In genomic region chr11:74925577-74926387, GRCm38 (mm10) we compare ENCODE assay signal across 8 mouse cellular contexts. TPM values are rescaled to one million over a fixed set of nuclear protein-coding genes. Genes with fewer than 3 reads are reported as not detected.
DNase-seq lines count a peak whose midpoint lies in the region; ATAC-seq and TF ChIP-seq lines count a peak whose summit lies in the region.

TSS of gene Smg6 (plus strand) at chr11:74925823.
TSS of gene Srr (minus strand) at chr11:74925948.

- H3K4me2 ChIP-seq in kidney, embryonic 14.5 days (replicated peaks; ENCODE audit: low read depth, low read length), result peak within 1 kb of the TSS; percentile 63
- peak within 1 kb of the TSS; percentile 55 for H3K4me2 ChIP-seq in limb, embryonic 15.5 days

- H3K9ac ChIP-seq in kidney, embryonic 14.5 days (ENCODE audit: low read depth, low read length), result peak within 1 kb of the TSS; percentile 85
- H3K9ac ChIP-seq in limb, embryonic 15.5 days, result peak within 1 kb of the TSS; percentile 91

- peak within 1 kb of the TSS; percentile 90 for H3K27ac ChIP-seq in bone marrow macrophage, adult 2 months (ENCODE audit: insufficient read depth, low read depth, low read length)
- H3K27ac ChIP-seq in embryonic fibroblast, embryonic 13.5 days (ENCODE audit: insufficient read depth, low read length), result peak within 1 kb of the TSS; percentile 94
- peak within 1 kb of the TSS; percentile 98 for H3K27ac ChIP-seq in kidney, embryonic 14.5 days (ENCODE audit: low read depth, low read length)
- H3K27ac ChIP-seq in limb, embryonic 15.5 days, result peak within 1 kb of the TSS; percentile 99

- peaks cover 8% of the 10 kb centered on the region; the same call in 1 of the 2 replicates for H3K36me3 ChIP-seq in kidney, embryonic 14.5 days (ENCODE audit: control insufficient read depth, insufficient read depth, low read length)
- H3K36me3 ChIP-seq in limb, embryonic 15.5 days, result peaks cover 13% of the 10 kb centered on the region

- TF ChIP-seq CTCF in bone marrow macrophage, adult 2 months (IDR thresholded peaks at IDR 0.05; ENCODE audit: low read depth, low read length), result 0 out of 2 replicates have a peak, but pooled peaks have one; percentile 8
- TF ChIP-seq CTCF in embryonic fibroblast, embryonic 13.5 days (IDR thresholded peaks at IDR 0.05; ENCODE audit: borderline replicate concordance, insufficient read depth, low read length), result no peak

- peak; percentile 60; the same call in 1 of the 2 replicates for TF ChIP-seq POLR2A in bone marrow macrophage, adult 2 months (IDR thresholded peaks at IDR 0.05; ENCODE audit: borderline replicate concordance, low read depth, low read length)
- peak; percentile 80 for TF ChIP-seq POLR2A in embryonic fibroblast, embryonic 13.5 days (IDR thresholded peaks at IDR 0.05; ENCODE audit: low read depth, low read length)

- peak within 1 kb of the TSS; percentile 70 for H3K4me3 ChIP-seq in bone marrow macrophage, adult 2 months (ENCODE audit: insufficient read depth, low read length)
- H3K4me3 ChIP-seq in embryonic fibroblast, embryonic 13.5 days (ENCODE audit: insufficient read depth, low read length), result peak within 1 kb of the TSS; percentile 90
- peak within 1 kb of the TSS; percentile 91 for H3K4me3 ChIP-seq in kidney, embryonic 14.5 days (ENCODE audit: low read length)
- peak within 1 kb of the TSS; percentile 96 for H3K4me3 ChIP-seq in limb, embryonic 15.5 days

- peak; percentile 96 for ATAC-seq in kidney, embryonic 14.5 days (ENCODE audit: low FRiP score, low TSS enrichment)
- peak; percentile 94 for ATAC-seq in limb, embryonic 15.5 days (ENCODE audit: insufficient number of reproducible peaks, low FRiP score, low TSS enrichment, low read depth)

- under 1% methylated on average over 79 of the region's 88 CpGs for WGBS in kidney, embryonic 14.5 days
- under 1% methylated on average over 88 of the region's 88 CpGs for WGBS in limb, embryonic 15.5 days

- peak; percentile 98 for DNase-seq in A20 (ENCODE audit: low read depth, low spot score)
- peak; percentile 92 to 93 for DNase-seq in heart, adult 9 months (ENCODE audit: low spot score in 2 of 2)
- peak; percentile 68 to 82 for DNase-seq in monocyte, adult 2 months (ENCODE audit: low read depth in 1 of 2, low spot score in 2 of 2)
- DNase-seq in spleen, postnatal 36 days (ENCODE audit: low spot score in 2 of 2), result peak; percentile 93 to 96

- peaks cover 15% of the 10 kb centered on the region for H3K4me1 ChIP-seq in bone marrow macrophage, adult 2 months (ENCODE audit: control insufficient read depth, insufficient read depth, low read length)
- H3K4me1 ChIP-seq in embryonic fibroblast, embryonic 13.5 days (ENCODE audit: control insufficient read depth, insufficient read depth, low read length), result no peaks in the 10 kb centered on the region
- peaks cover 13% of the 10 kb centered on the region for H3K4me1 ChIP-seq in kidney, embryonic 14.5 days (ENCODE audit: control insufficient read depth, insufficient read depth, low read length)
- H3K4me1 ChIP-seq in limb, embryonic 15.5 days, result peaks cover 14% of the 10 kb centered on the region

- no peaks in the 10 kb centered on the region for H3K27me3 ChIP-seq in kidney, embryonic 14.5 days (ENCODE audit: control insufficient read depth, insufficient read depth, low read length)
- H3K27me3 ChIP-seq in limb, embryonic 15.5 days, result no peaks in the 10 kb centered on the region

- no peaks in the 10 kb centered on the region for H3K9me3 ChIP-seq in kidney, embryonic 14.5 days (ENCODE audit: control insufficient read depth, low read length)
- no peaks in the 10 kb centered on the region for H3K9me3 ChIP-seq in limb, embryonic 15.5 days

RNA-seq across cellular contexts. Expression of gene Smg6, which starts in this region (rescaled TPM):
- polyA plus RNA-seq in bone marrow macrophage, adult 2 months (2012; ENCODE audit: insufficient read depth, insufficient read length, missing spikeins), result 13.7 and 14.7 TPM in 2 replicates
- 16.2 and 19.1 TPM in 2 replicates for polyA plus RNA-seq in embryonic fibroblast, embryonic 13.5 days (2011; ENCODE audit: insufficient read length, low read depth, missing spikeins)
- 12.8 and 19.8 TPM in 2 replicates for polyA plus RNA-seq in kidney, embryonic 14.5 days (2014; fragmentation: Nextera tagmentation; extraction: Ambion mirVana)
- polyA plus RNA-seq in limb, embryonic 15.5 days (2015; fragmentation: Nextera tagmentation; extraction: Ambion mirVana), result 14.6 and 17.6 TPM in 2 replicates

RNA-seq across cellular contexts. Expression of gene Srr, which starts in this region (rescaled TPM):
- polyA plus RNA-seq in bone marrow macrophage, adult 2 months (2012; ENCODE audit: insufficient read depth, insufficient read length, missing spikeins), result 13.6 and 17.5 TPM in 2 replicates
- polyA plus RNA-seq in embryonic fibroblast, embryonic 13.5 days (2011; ENCODE audit: insufficient read length, low read depth, missing spikeins), result 33.4 and 37.1 TPM in 2 replicates
- 13.0 and 24.0 TPM in 2 replicates for polyA plus RNA-seq in kidney, embryonic 14.5 days (2014; fragmentation: Nextera tagmentation; extraction: Ambion mirVana)
- 29.1 and 29.4 TPM in 2 replicates for polyA plus RNA-seq in limb, embryonic 15.5 days (2015; fragmentation: Nextera tagmentation; extraction: Ambion mirVana)

Comparison
In these comparisons a context has a peak if more than half of its experiments do, and no peak if none do; other contexts are left out.
1. Peak in every context shown above with its lines: DNase-seq, ATAC-seq, H3K4me3 ChIP-seq and H3K27ac ChIP-seq.